Mouse (Mus musculus) small intestine, adult 2 months (tissue): ENCODE data around the gene Erich2.

Experiments used
- CTCF ChIP-seq: fragments of 200-500 bp; IDR thresholded peaks from 2 replicates; pipeline ENCODE4 v1.5.1; 2012; ENCODE audit warnings: low read depth, mild to moderate bottlenecking, control low read depth, inconsistent platforms, low read length, moderate library complexity, mixed read lengths; ENCODE audit not compliant: insufficient replicate concordance, insufficient read length; ENCODE audit errors: extremely low read depth
- POLR2A ChIP-seq: fragments of 200-500 bp; IDR thresholded peaks from 2 replicates; pipeline ENCODE4 v1.6.1; 2012; ENCODE audit warnings: low read depth, mild to moderate bottlenecking, control low read depth, inconsistent platforms, low read length, moderate library complexity

DNA sequence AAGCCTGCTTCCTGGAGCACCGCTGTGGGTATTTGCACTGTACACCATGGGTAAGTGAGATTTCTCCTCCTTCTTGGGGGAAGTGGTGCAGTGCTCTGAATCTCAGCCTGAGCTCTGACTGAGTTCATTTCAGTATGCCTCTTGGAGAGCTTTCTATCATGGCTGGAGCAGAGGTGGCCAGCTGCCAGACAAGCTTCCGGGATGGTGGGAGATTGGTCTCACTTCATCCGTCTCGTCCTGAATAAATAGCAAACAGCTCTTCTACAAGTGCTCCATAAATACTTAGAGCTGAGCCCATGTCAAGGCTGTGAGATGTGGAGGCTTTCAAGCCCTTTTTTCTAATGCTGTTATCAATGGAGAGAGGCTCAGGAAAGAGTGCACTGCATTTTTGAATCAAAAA lies 63.1 kb downstream of the Erich2 start:
- TF ChIP-seq CTCF (no peak), POLR2A (no peak)
